Mouse (Mus musculus): Measurements from ENCODE around the gene Parp1. TPM values are rescaled to one million over a fixed set of nuclear protein-coding genes. Genes with fewer than 3 reads are reported as not detected.

Parp1 gene
- total RNA-seq, 2 experiments from 2014 or later = 89.0 to 90.3 TPM

GRCm38 (mm10) chr1:180641137-180641517, 72.4 kb downstream of the Parp1 start, which contains the start of gene Lin9:
Gene Lin9 (plus strand): TSS chr1:180641150.
- TF ChIP-seq CTCF (IDR thresholded peaks at IDR 0.05) = no peak
- DNase-seq (ENCODE audit: extremely low spot score in 1 of 2, low spot score in 2 of 2) = peak; percentile 89 to 93
- intact Hi-C loops (cut with DNase I) = loop anchor here (5.0 kb wide), 1 partner anchor 74 kb away; the partner anchor contains the start of gene Parp1
- Histone ChIP-seq H3K4me3 (peak within 1 kb of the TSS; percentile 99), H3K27ac (peak within 1 kb of the TSS; percentile 66)

- Histone ChIP-seq H3K4me3 (peak overlapping the region; percentile 99), H3K27ac (peak overlapping the region; percentile 56)
- intact Hi-C loops (cut with DNase I) = loop anchor here (5.0 kb wide), 1 partner anchor 74 kb away; the partner anchor contains the start of gene Parp1
- DNase-seq (ENCODE audit: extremely low spot score in 1 of 2, low spot score in 2 of 2) = no peak
- TF ChIP-seq CTCF (IDR thresholded peaks at IDR 0.05) = no peak
These were observed 72.9 kb downstream of the Parp1 start for GRCm38 (mm10) chr1:180641518-180642227.

- intact Hi-C loops (cut with DNase I) = loop anchor here (5.0 kb wide), 1 partner anchor 75 kb away; the partner anchor contains the start of gene Parp1
- Histone ChIP-seq H3K27ac (no peak overlapping the region), H3K4me3 (peak overlapping the region; percentile 99)
- no peak for TF ChIP-seq CTCF (IDR thresholded peaks at IDR 0.05)
- DNase-seq (ENCODE audit: extremely low spot score in 1 of 2, low spot score in 2 of 2) = no peak
These were observed 73.5 kb downstream of the Parp1 start for GRCm38 (mm10) chr1:180642228-180642564.

Small RNA genes within 50 kb of the gene (microRNA-seq; reads per million reads assigned to microRNA genes)
- 0 reads per million in 2 experiments for gene Mir6904

Other genes starting within 250 kb of the Parp1 start
- gene Itpkb, start 238.4 kb upstream of the Parp1 start, total RNA-seq (2021) = 10 to 100 TPM; 17.9 to 18.2 TPM
- 100 to 1,000 TPM; 166 to 167 TPM for gene Stum, start 85.4 kb upstream of the Parp1 start, total RNA-seq (2021)
- 1 to 10 TPM; 4.3 to 4.4 TPM for gene Lin9, start 72.2 kb downstream of the Parp1 start, total RNA-seq (2021)
- gene Mixl1, start 128.1 kb downstream of the Parp1 start, total RNA-seq (2021) = not detected
- 10 to 100 TPM; 35.0 to 35.3 TPM for gene Acbd3, start 157.1 kb downstream of the Parp1 start, total RNA-seq (2021)
- 100 to 1,000 TPM; 261 to 262 TPM for gene H3f3a, start 245.0 kb downstream of the Parp1 start, total RNA-seq (2021)

Measured in left cerebral cortex, adult 2 months (tissue).